Mouse (Mus musculus) intestine, postnatal 0 days (tissue): ENCODE measurements around the gene Grk5. TPM values are rescaled to one million over a fixed set of nuclear protein-coding genes. Genes with fewer than 3 reads are reported as not detected.

Source experiments
- ATAC-seq: fragments of 200-750 bp; cut with Nextera tagmentation; 2 replicates; pipeline ENCODE4 v1.8.0; 2017; ENCODE audit warnings: mild to moderate bottlenecking, moderate TSS enrichment, moderate library complexity
- H3K27ac ChIP-seq: fragments of 300-500 bp; sonication (generic); 2 replicates; pipeline ENCODE4 v1.5.1; 2014; ENCODE audit warnings: mild to moderate bottlenecking, low read depth, low read length, moderate library complexity
- H3K27me3 ChIP-seq: fragments of 300-500 bp; sonication (generic); replicated peaks from 2 replicates; pipeline ENCODE4 v1.6.1; 2014; ENCODE audit warnings: low read length, mixed read lengths; ENCODE audit not compliant: control insufficient read depth, insufficient read depth
- H3K36me3 ChIP-seq: fragments of 300-500 bp; sonication (generic); 2 replicates; pipeline ENCODE4 v1.6.1; 2014; ENCODE audit warnings: mild to moderate bottlenecking, moderate library complexity; ENCODE audit not compliant: control insufficient read depth, insufficient read depth
- H3K4me1 ChIP-seq: fragments of 300-500 bp; sonication (generic); replicated peaks from 2 replicates; pipeline ENCODE4 v1.6.1; 2014; ENCODE audit warnings: antibody characterized with exemption, low read length, mixed read lengths; ENCODE audit not compliant: control insufficient read depth, insufficient read depth
- H3K4me2 ChIP-seq: fragments of 300-500 bp; sonication (generic); replicated peaks from 2 replicates; pipeline ENCODE4 v1.6.1; 2014; ENCODE audit warnings: low read depth, mild to moderate bottlenecking, moderate library complexity
- H3K4me3 ChIP-seq: fragments of 300-500 bp; sonication (generic); 2 replicates; pipeline ENCODE4 v1.5.1; 2014; ENCODE audit warnings: low read depth, low read length
- H3K9ac ChIP-seq: fragments of 300-500 bp; sonication (generic); 2 replicates; pipeline ENCODE4 v1.6.1; 2014; ENCODE audit warnings: mild to moderate bottlenecking, low read depth, low read length
- H3K9me3 ChIP-seq: fragments of 300-500 bp; sonication (generic); 2 replicates; pipeline ENCODE4 v1.6.1; 2016; ENCODE audit warnings: mixed run types; ENCODE audit not compliant: control insufficient read depth
- CTCF ChIP-seq: sonication (generic); IDR thresholded peaks from 2 replicates; pipeline ENCODE4 v1.5.1; 2016; ENCODE audit warnings: low read depth, mild to moderate bottlenecking, control low read depth, antibody characterized with exemption, moderate library complexity
- WGBS: fragments of 180-500 bp; shearing (Covaris S2); extraction: QIAGEN DNeasy Blood & Tissue Kit; methylation state at CpG from one replicate; pipeline ENCODE4 v1.1.7; 2014; 5-methylcytosine and 5-hydroxymethylcytosine counted together
- polyA plus RNA-seq: library from polyadenylated mRNA; unstranded; fragments of >200 nt; fragmentation: Nextera tagmentation; extraction: Ambion mirVana; gene quantifications from 2 replicates; pipeline ENCODE4 v1.2.1, GENCODE M21; 2015

Gene Grk5
- polyA plus RNA-seq, 1 experiment from 2014 or later: 1.2 TPM

DNA sequence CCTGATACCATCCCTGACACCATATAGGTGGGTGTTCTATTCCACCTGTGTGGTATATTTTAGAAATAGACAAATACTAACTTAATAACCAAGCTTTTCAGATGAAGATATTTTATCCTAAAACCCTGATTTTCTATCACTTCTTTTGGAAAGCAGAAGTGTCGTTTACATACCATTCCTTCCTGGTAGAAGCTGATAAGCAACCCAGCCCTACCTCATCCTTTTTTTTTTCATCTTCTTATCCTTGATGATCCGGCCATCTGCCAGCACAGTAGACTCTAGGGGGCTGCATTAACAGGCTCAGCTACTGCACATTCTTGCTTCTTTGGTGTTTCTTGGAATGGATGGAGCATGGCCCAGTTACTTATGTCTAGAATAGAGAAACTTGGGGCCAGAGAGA is 195.7 kb downstream of the Grk5 start:
- H3K4me3 ChIP-seq: no peak overlapping the region
- no peaks in the 10 kb centered on the region for H3K4me1 ChIP-seq
- no peaks in the 10 kb centered on the region for H3K27me3 ChIP-seq
- no peak for TF ChIP-seq CTCF
- ATAC-seq: no peak
- H3K9me3 ChIP-seq: no peaks in the 10 kb centered on the region
- H3K36me3 ChIP-seq: no peaks in the 10 kb centered on the region
- WGBS: 71% methylated on average over 2 of the region's 2 CpGs
- H3K9ac ChIP-seq: no peak overlapping the region
- no peak overlapping the region for H3K4me2 ChIP-seq
- no peak overlapping the region for H3K27ac ChIP-seq

DNA sequence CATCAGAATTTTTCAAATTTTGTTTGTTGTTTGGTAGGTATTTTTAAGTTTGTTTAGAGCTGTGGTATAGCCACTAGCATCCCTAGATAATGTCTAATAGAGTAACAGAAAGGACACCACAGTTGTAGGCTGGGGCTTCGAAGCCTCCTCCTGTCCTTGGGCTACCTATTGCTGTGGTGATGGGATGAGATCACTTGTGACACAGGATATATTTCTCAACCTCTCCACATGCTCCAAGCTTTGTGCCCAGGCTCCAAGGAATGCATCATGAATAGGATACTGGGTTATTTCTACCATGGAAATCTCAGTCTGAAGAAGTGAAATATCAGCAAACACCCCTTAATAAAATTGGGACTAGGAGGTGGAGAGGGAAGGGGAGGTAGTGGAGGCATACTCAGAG is 198.2 kb downstream of the Grk5 start:
- no peak for TF ChIP-seq CTCF
- Histone ChIP-seq H3K9ac (no peak overlapping the region), H3K36me3 (no peaks in the 10 kb centered on the region; the same call in 1 of the 2 replicates), H3K9me3 (no peaks in the 10 kb centered on the region), H3K27ac (no peak overlapping the region), H3K4me3 (no peak overlapping the region), H3K4me1 (no peaks in the 10 kb centered on the region), H3K27me3 (no peaks in the 10 kb centered on the region), H3K4me2 (no peak overlapping the region)
- no peak for ATAC-seq
- WGBS: 97% methylated on average over 1 of the region's 1 CpGs

DNA sequence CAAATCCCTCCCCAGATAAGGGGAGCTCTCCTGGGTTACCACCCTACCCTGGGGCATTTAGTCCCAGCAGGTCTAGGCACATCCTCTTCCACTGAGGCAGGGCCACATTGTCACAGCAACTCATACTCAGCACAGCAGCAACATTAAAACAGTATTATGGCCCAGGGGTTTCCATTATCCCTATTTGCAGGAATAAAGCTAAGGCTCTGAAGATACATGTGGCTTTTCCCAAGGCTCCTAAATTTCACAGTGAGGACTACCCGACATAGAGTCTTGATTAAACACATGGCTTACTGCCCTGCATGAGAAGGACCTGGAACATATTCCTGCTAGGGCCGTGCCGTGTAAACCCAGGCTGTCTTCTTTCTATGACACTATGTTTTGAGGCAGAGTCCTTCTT is 199.5 kb downstream of the Grk5 start:
- no peak overlapping the region for H3K4me2 ChIP-seq
- H3K9me3 ChIP-seq: no peaks in the 10 kb centered on the region
- WGBS: 93% methylated on average over 3 of the region's 3 CpGs
- no peaks in the 10 kb centered on the region; the same call in 1 of the 2 replicates for H3K36me3 ChIP-seq
- no peaks in the 10 kb centered on the region for H3K4me1 ChIP-seq
- ATAC-seq: no peak
- no peak overlapping the region for H3K27ac ChIP-seq
- H3K4me3 ChIP-seq: no peak overlapping the region
- H3K9ac ChIP-seq: no peak overlapping the region
- no peak for TF ChIP-seq CTCF
- no peaks in the 10 kb centered on the region for H3K27me3 ChIP-seq

DNA sequence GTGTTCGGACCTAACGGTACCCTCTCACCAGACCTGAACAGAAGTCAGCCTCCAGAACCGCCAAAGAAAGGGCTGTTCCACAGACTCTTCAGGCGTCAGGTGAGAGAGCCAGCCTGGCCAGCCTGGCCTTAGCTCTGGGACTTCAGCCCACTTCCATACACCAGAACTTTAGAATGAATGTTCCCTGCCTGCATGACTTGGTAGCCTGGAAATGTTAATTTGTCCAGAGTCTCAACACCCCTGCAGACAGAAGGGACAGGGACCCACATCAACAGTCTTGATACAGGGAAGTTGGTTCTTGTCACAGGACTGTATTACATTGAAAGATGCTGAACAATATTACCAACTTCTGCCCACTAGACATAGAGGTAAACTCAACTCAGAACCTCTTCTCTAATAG is 201.0 kb downstream of the Grk5 start:
- H3K4me2 ChIP-seq: no peak overlapping the region
- no peak overlapping the region for H3K27ac ChIP-seq
- no peak overlapping the region for H3K9ac ChIP-seq
- no peaks in the 10 kb centered on the region for H3K4me1 ChIP-seq
- no peak for ATAC-seq
- 87% methylated on average over 4 of the region's 4 CpGs for WGBS
- no peak overlapping the region for H3K4me3 ChIP-seq
- no peak for TF ChIP-seq CTCF
- H3K27me3 ChIP-seq: no peaks in the 10 kb centered on the region
- H3K9me3 ChIP-seq: no peaks in the 10 kb centered on the region
- no peaks in the 10 kb centered on the region; the same call in 1 of the 2 replicates for H3K36me3 ChIP-seq

DNA sequence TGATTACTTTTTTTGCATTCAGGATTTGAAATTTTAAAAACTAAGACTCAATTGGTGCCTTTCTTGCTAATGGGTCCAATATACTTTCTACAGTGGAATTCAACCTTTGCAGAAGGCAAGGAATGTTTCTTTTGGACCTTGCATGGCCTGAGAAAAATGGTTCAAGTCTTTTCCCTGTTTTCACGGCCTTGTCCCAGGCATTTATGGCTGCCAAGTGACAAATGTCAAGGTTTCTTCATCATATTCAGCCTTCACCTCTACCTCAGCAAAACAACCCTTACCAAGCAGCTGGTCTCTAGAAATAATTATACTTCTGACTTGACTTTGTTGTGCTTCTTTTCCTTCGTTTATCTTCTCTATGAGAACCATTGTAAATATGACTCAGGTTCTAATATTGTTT is 207.2 kb downstream of the Grk5 start:
- no peak for TF ChIP-seq CTCF
- ATAC-seq: no peak
- no peaks in the 10 kb centered on the region; the same call in 1 of the 2 replicates for H3K36me3 ChIP-seq
- no peaks in the 10 kb centered on the region for H3K27me3 ChIP-seq
- H3K27ac ChIP-seq: no peak overlapping the region
- H3K9me3 ChIP-seq: no peaks in the 10 kb centered on the region
- H3K4me3 ChIP-seq: no peak overlapping the region
- no peaks in the 10 kb centered on the region for H3K4me1 ChIP-seq
- H3K9ac ChIP-seq: no peak overlapping the region
- 78% methylated on average over 2 of the region's 2 CpGs for WGBS
- no peak overlapping the region for H3K4me2 ChIP-seq

DNA sequence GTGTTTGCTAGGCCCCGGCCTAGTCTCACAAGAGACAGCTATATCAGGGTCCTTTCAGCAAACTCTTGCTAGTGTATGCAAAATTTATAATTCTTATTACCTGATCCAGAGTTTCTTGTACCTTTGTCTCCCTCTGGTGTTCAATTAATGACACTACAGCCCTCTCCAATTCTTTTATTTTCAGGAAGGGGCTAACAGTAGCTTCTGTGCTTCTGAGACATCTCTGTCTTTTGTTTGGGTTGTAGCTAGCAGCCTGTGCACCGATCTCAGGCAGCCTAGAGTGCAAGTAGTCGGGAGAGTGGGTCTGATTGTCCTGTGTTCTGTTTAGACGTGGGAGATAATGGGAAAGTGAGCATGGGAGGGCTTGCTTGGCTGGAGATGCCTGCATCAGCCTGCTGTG is 208.2 kb downstream of the Grk5 start:
- no peak for ATAC-seq
- no peaks in the 10 kb centered on the region; the same call in 1 of the 2 replicates for H3K36me3 ChIP-seq
- TF ChIP-seq CTCF: peak; percentile 71
- H3K9me3 ChIP-seq: no peaks in the 10 kb centered on the region
- WGBS: 13% methylated on average over 4 of the region's 4 CpGs
- no peaks in the 10 kb centered on the region for H3K27me3 ChIP-seq
- no peak overlapping the region for H3K9ac ChIP-seq
- H3K4me2 ChIP-seq: no peak overlapping the region
- H3K4me3 ChIP-seq: no peak overlapping the region
- H3K27ac ChIP-seq: no peak overlapping the region
- H3K4me1 ChIP-seq: no peaks in the 10 kb centered on the region

DNA sequence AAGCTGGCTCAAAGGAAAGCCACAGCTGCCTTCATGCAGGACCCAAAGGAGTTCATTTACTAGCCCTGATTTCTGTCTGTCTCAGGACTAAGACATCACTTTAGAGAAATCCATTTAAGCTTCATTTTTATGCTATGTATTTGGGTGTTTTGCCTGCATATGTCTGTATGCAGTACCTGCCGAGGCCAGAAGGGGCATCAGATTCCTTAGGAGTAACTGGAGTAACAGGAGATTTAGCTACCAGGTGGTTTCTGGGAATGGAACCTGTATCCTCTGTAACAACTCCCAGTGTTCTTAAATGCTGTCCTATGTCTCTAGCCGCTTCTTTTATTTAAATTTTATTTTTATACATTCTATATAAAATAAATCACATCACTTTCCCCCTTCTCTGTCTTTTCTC is 220.6 kb downstream of the Grk5 start:
- no peak overlapping the region for H3K27ac ChIP-seq
- H3K4me2 ChIP-seq: no peak overlapping the region
- H3K9me3 ChIP-seq: peaks cover 2% of the 10 kb centered on the region; the same call in 1 of the 2 replicates
- no peak overlapping the region for H3K4me3 ChIP-seq
- H3K27me3 ChIP-seq: no peaks in the 10 kb centered on the region
- TF ChIP-seq CTCF: peak; percentile 52
- H3K9ac ChIP-seq: no peak overlapping the region
- H3K4me1 ChIP-seq: no peaks in the 10 kb centered on the region
- no peak for ATAC-seq
- WGBS: 73% methylated on average over 2 of the region's 2 CpGs
- no peaks in the 10 kb centered on the region for H3K36me3 ChIP-seq
